9 mouse cellular contexts compared by ENCODE assay signal in genomic region chr7:130914693-130915363, GRCm38 (mm10). TPM values are rescaled to one million over a fixed set of nuclear protein-coding genes. Genes with fewer than 3 reads are reported as not detected.
A peak's percentile ranks its signal among the peaks of the same experiment; 100 is the strongest.
DNase-seq lines count a peak whose midpoint lies in the region; ATAC-seq and TF ChIP-seq lines count a peak whose summit lies in the region.
"Had no signal": no experiment of that assay in that cellular context is flagged by ENCODE, and none has a peak within 500 bp of the region (broad histone marks: within the 10 kb centered on the region; RNA-seq: fewer than 3 reads in every experiment).

No protein-coding gene starts in this region.

- peak; percentile 80 for DNase-seq in kidney, adult 9 months
- peak; percentile 17 to 24 for DNase-seq in B cell, adult 2 months
- peak; percentile 65 for DNase-seq in retina, postnatal 7 days (ENCODE audit: low read depth, low spot score)
- no peak for DNase-seq in right cerebral cortex, adult 18-20 months

- ATAC-seq in kidney, embryonic 14.5 days (ENCODE audit: low FRiP score, low TSS enrichment): no peak
- ATAC-seq in granulocyte monocyte progenitor cell, adult 5-6 weeks (replicated peaks; ENCODE audit: poor library complexity, severe bottlenecking): peak; percentile 70; the same call in 1 of the 2 replicates

- peaks cover 19% of the 10 kb centered on the region; the same call in 1 of the 2 replicates for H3K36me3 ChIP-seq in kidney, embryonic 14.5 days (ENCODE audit: control insufficient read depth, insufficient read depth, low read length)
- peaks cover 20% of the 10 kb centered on the region for H3K36me3 ChIP-seq in E14TG2a.4 (ENCODE audit: insufficient read depth, low read length)

- H3K4me3 ChIP-seq in kidney, embryonic 14.5 days (ENCODE audit: low read length): no peak overlapping the region
- H3K4me3 ChIP-seq in E14TG2a.4 (replicated peaks; ENCODE audit: low read length): no peak overlapping the region
- H3K4me3 ChIP-seq: erythroblast, embryonic 14.5 days; limb, embryonic 13.5 days had no signal

- no peak overlapping the region for H3K4me2 ChIP-seq in kidney, embryonic 14.5 days (replicated peaks; ENCODE audit: low read depth, low read length)
- H3K4me2 ChIP-seq: limb, embryonic 13.5 days had no signal

- no peaks in the 10 kb centered on the region for H3K4me1 ChIP-seq in kidney, embryonic 14.5 days (ENCODE audit: control insufficient read depth, insufficient read depth, low read length)
- H3K4me1 ChIP-seq in E14TG2a.4 (replicated peaks; ENCODE audit: low read depth, low read length): peaks cover 32% of the 10 kb centered on the region
- H3K4me1 ChIP-seq: limb, embryonic 13.5 days had no signal

- peak; percentile 42 for TF ChIP-seq CTCF in E14TG2a.4 (conservative IDR thresholded peaks at IDR 0.05; ENCODE audit: low read length)

- no peaks in the 10 kb centered on the region for H3K27me3 ChIP-seq in kidney, embryonic 14.5 days (ENCODE audit: control insufficient read depth, insufficient read depth, low read length)
- H3K27me3 ChIP-seq in E14TG2a.4 (ENCODE audit: insufficient read depth, low read length): no peaks in the 10 kb centered on the region
- H3K27me3 ChIP-seq: limb, embryonic 13.5 days had no signal

- H3K9me3 ChIP-seq in kidney, embryonic 14.5 days (ENCODE audit: control insufficient read depth, low read length): no peaks in the 10 kb centered on the region
- no peaks in the 10 kb centered on the region; the same call in 1 of the 2 replicates for H3K9me3 ChIP-seq in E14TG2a.4 (ENCODE audit: low read length)
- H3K9me3 ChIP-seq: limb, embryonic 13.5 days had no signal

- no peak overlapping the region for H3K27ac ChIP-seq in kidney, embryonic 14.5 days (ENCODE audit: low read depth, low read length)
- H3K27ac ChIP-seq: limb, embryonic 13.5 days had no signal

- H3K9ac ChIP-seq in kidney, embryonic 14.5 days (ENCODE audit: low read depth, low read length): no peak overlapping the region
- H3K9ac ChIP-seq: limb, embryonic 13.5 days had no signal

- 44% methylated on average over 5 of the region's 5 CpGs for WGBS in kidney, embryonic 14.5 days

RNA-seq across cellular contexts. Expression of gene Htra1, which starts 21.1 kb away (rescaled TPM):
- 2.0 and 3.0 TPM in 2 replicates for polyA plus RNA-seq in kidney, embryonic 14.5 days (2014; fragmentation: Nextera tagmentation; extraction: Ambion mirVana)
- not detected in 2 replicates for total RNA-seq in granulocyte monocyte progenitor cell, adult 5-6 weeks (2014; fragmentation: Nextera tagmentation)
- total RNA-seq in granulocyte monocyte progenitor cell, adult 5-6 weeks (2017): not detected in 2 replicates
- polyA plus RNA-seq: erythroblast, embryonic 14.5 days had no signal

RNA-seq across cellular contexts. Expression of gene Plekha1, which starts 49.3 kb away (rescaled TPM):
- polyA plus RNA-seq in kidney, embryonic 14.5 days (2014; fragmentation: Nextera tagmentation; extraction: Ambion mirVana): 36.7 and 72.9 TPM in 2 replicates
- 17.4 and 24.2 TPM in 2 replicates for total RNA-seq in granulocyte monocyte progenitor cell, adult 5-6 weeks (2014; fragmentation: Nextera tagmentation)
- 21.0 and 21.4 TPM in 2 replicates for total RNA-seq in granulocyte monocyte progenitor cell, adult 5-6 weeks (2017)
- polyA plus RNA-seq: erythroblast, embryonic 14.5 days had no signal
